Mouse (Mus musculus) testis, adult 2 months (tissue): Measurements from ENCODE around the gene Maats1.

Experiments used
- CTCF ChIP-seq: fragments of 200-500 bp; IDR thresholded peaks from 2 replicates; pipeline ENCODE4 v1.5.1; 2012; ENCODE audit warnings: low read depth, mild to moderate bottlenecking, inconsistent platforms, low read length, moderate library complexity; ENCODE audit not compliant: control insufficient read depth, insufficient read depth, insufficient replicate concordance
- POLR2A ChIP-seq: fragments of 200-500 bp; IDR thresholded peaks from 2 replicates; pipeline ENCODE4 v1.6.1; 2012; ENCODE audit warnings: low read depth, mild to moderate bottlenecking, inconsistent platforms, low read length, moderate library complexity; ENCODE audit not compliant: control insufficient read depth

GRCm38 (mm10) chr16:38298410-38298809 is 43.5 kb downstream of the Maats1 start:
- TF ChIP-seq POLR2A (no peak), CTCF (no peak)
